Mouse (Mus musculus) embryonic facial prominence, embryonic 10.5 days (tissue): ENCODE data around the gene Ankrd11. TPM values are rescaled to one million over a fixed set of nuclear protein-coding genes. Genes with fewer than 3 reads are reported as not detected.
A peak's percentile ranks its signal among the peaks of the same experiment; 100 is the strongest.
"Not testable (repeated sequence)": the region's sequence is repeated elsewhere in the genome, so short reads cannot be mapped to it uniquely, and the experiment has no call there.

Experiments used
- DNase-seq: peaks from one replicate; pipeline ENCODE4 v3.0.0-alpha.2; 2017; ENCODE audit warnings: low spot score
- H3K27ac ChIP-seq: fragments of 300-500 bp; sonication (generic); replicated peaks from 2 replicates; pipeline ENCODE4 v1.5.1; 2016; ENCODE audit warnings: mild to moderate bottlenecking
- H3K27me3 ChIP-seq: fragments of 300-500 bp; sonication (generic); replicated peaks from 2 replicates; pipeline ENCODE4 v1.6.1; 2016; ENCODE audit warnings: low read depth, mild to moderate bottlenecking; ENCODE audit not compliant: poor library complexity, severe bottlenecking
- H3K36me3 ChIP-seq: fragments of 300-500 bp; sonication (generic); replicated peaks from 2 replicates; pipeline ENCODE4 v1.6.1; 2016; ENCODE audit warnings: mild to moderate bottlenecking, moderate library complexity
- H3K4me1 ChIP-seq: fragments of 300-500 bp; sonication (generic); 2 replicates; pipeline ENCODE4 v1.6.1; 2016
- H3K4me3 ChIP-seq: fragments of 300-500 bp; sonication (generic); 2 replicates; pipeline ENCODE4 v1.5.1; 2016; ENCODE audit warnings: mild to moderate bottlenecking, moderate library complexity
- H3K9me3 ChIP-seq: fragments of 300-500 bp; sonication (generic); 2 replicates; pipeline ENCODE4 v1.6.1; 2016; ENCODE audit warnings: mild to moderate bottlenecking
- WGBS: fragments of 180-500 bp; shearing (Covaris S2); methylation state at CpG from one replicate; pipeline ENCODE4 v1.1.7; 2016; 5-methylcytosine and 5-hydroxymethylcytosine counted together
- polyA plus RNA-seq: library from polyadenylated mRNA; unstranded; fragments of >200 nt; fragmentation: Nextera tagmentation; extraction: Ambion mirVana; gene quantifications from 2 replicates; pipeline ENCODE4 v1.2.1, GENCODE M21; 2016

The Ankrd11 gene
- polyA plus RNA-seq, 1 experiment from 2014 or later, result 41.2 TPM

GRCm38 (mm10) chr8:123048402-123048801 lies 6.3 kb upstream of the Ankrd11 start:
- H3K27ac ChIP-seq, result no peak overlapping the region
- 87% methylated on average over 7 of the region's 7 CpGs for WGBS
- no peak for DNase-seq
- peaks cover 9% of the 10 kb centered on the region for H3K4me1 ChIP-seq
- no peak overlapping the region for H3K4me3 ChIP-seq
- peaks cover 10% of the 10 kb centered on the region for H3K36me3 ChIP-seq
- H3K27me3 ChIP-seq, result no peaks in the 10 kb centered on the region
- no peaks in the 10 kb centered on the region for H3K9me3 ChIP-seq

DNA sequence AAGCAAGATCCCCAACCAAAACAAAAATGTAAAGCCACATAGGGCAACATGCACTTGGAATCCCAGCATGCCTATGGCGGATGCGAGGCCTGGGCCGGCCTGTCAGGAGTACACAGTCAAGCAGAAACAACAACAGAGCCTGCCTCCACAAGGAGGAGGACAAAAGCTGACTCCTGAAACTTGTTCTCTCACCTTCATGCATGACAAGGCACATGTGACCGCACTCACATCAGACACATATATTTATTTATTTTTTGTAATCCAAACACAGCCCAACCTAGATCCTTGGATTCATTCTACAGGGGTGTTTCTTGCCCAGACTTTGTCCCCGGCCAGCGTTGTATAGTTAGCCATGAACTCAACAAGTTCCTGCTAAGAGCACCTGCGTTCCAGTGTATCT lies 5.8 kb upstream of the Ankrd11 start:
- Histone ChIP-seq H3K36me3 (peaks cover 10% of the 10 kb centered on the region), H3K27ac (no peak overlapping the region), H3K27me3 (no peaks in the 10 kb centered on the region), H3K9me3 (no peaks in the 10 kb centered on the region), H3K4me1 (peaks cover 13% of the 10 kb centered on the region), H3K4me3 (no peak overlapping the region)
- DNase-seq, result no peak
- 91% methylated on average over 7 of the region's 7 CpGs for WGBS

- peaks cover 10% of the 10 kb centered on the region for H3K36me3 ChIP-seq
- no peaks in the 10 kb centered on the region for H3K27me3 ChIP-seq
- H3K4me3 ChIP-seq, result no peak overlapping the region
- no peak for DNase-seq
- no peaks in the 10 kb centered on the region for H3K9me3 ChIP-seq
- 83% methylated on average over 4 of the region's 4 CpGs for WGBS
- no peak overlapping the region for H3K27ac ChIP-seq
- H3K4me1 ChIP-seq, result peaks cover 13% of the 10 kb centered on the region
Observed at GRCm38 (mm10) chr8:123046706-123047105, 4.6 kb upstream of the Ankrd11 start.

GRCm38 (mm10) chr8:123044743-123045425 lies 2.8 kb upstream of the Ankrd11 start:
- not testable (repeated sequence) for DNase-seq, H3K9me3 ChIP-seq, H3K27me3 ChIP-seq, H3K27ac ChIP-seq, H3K4me3 ChIP-seq
- Histone ChIP-seq H3K36me3 (peaks cover 10% of the 10 kb centered on the region), H3K4me1 (peaks cover 26% of the 10 kb centered on the region)
- 94% methylated on average over 23 of the region's 23 CpGs for WGBS

DNA sequence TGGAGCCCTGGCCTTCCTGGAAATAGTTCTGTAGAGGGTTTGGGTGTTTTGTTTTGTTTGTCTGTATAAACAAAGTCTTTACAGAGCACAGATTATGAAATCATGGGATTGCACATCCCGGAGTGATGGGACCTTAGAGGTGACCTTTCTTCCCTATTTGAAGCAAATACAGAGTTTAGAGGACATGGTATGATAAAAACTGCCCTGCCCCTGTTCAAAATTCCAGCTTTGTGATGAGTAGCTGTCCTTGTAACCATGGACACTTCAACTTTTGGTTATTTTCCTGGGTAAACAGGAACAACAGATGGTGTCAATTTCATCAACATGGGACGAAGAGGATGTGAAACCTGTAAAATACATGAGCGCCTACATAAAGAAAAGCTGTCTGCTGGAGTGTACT lies 1.9 kb upstream of the Ankrd11 start:
- Histone ChIP-seq H3K36me3 (peaks cover 10% of the 10 kb centered on the region), H3K27ac (no peak overlapping the region), H3K9me3 (no peaks in the 10 kb centered on the region), H3K27me3 (no peaks in the 10 kb centered on the region), H3K4me3 (peak overlapping the region; percentile 86; the same call in 1 of the 2 replicates), H3K4me1 (peaks cover 35% of the 10 kb centered on the region)
- WGBS, result 89% methylated on average over 3 of the region's 3 CpGs
- no peak for DNase-seq

DNA sequence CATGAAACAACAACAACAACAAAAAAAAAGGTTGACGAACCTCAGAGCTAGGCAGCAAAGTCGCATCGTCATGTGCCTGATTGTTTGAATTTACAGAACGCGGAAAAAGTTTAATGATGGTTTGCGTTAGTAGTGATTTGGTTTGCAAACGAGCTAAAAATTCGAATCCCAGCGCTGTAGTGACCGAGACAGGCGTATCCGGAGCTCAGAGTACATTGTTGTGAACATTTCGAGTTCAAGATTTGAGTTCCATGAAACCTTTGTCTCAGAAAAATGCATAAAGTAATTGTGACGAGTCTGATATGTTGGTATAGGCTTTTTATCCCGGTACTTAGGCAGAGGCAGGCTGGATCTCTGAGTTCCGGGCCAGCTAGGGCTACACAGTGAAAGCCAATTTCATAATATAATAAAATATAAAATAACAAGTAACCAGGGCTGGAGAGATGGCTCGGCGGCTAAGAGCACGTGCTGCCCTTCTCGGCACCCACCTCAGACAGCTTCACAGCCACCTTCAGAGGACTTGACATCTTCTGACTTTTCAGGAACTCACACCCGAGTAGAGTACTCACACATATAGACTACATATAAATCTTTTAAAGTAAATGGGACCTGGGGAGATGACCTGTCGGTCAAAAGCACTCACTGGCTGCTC lies 1.0 kb upstream of the Ankrd11 start:
- WGBS, result 25% methylated on average over 22 of the region's 22 CpGs
- Histone ChIP-seq H3K27ac (peak overlapping the region; percentile 99), H3K27me3 (no peaks in the 10 kb centered on the region), H3K4me3 (peak overlapping the region; percentile 86), H3K4me1 (peaks cover 35% of the 10 kb centered on the region), H3K36me3 (peaks cover 10% of the 10 kb centered on the region), H3K9me3 (no peaks in the 10 kb centered on the region)
- no peak for DNase-seq

GRCm38 (mm10) chr8:123041774-123042105 lies 337 bp downstream of the Ankrd11 start:
- DNase-seq, result no peak
- Histone ChIP-seq H3K4me1 (peaks cover 44% of the 10 kb centered on the region), H3K9me3 (no peaks in the 10 kb centered on the region), H3K27ac (peak overlapping the region; percentile 99), H3K4me3 (peak overlapping the region; percentile 86), H3K27me3 (no peaks in the 10 kb centered on the region), H3K36me3 (peaks cover 10% of the 10 kb centered on the region)
- WGBS, result 1% methylated on average over 60 of the region's 60 CpGs

DNA sequence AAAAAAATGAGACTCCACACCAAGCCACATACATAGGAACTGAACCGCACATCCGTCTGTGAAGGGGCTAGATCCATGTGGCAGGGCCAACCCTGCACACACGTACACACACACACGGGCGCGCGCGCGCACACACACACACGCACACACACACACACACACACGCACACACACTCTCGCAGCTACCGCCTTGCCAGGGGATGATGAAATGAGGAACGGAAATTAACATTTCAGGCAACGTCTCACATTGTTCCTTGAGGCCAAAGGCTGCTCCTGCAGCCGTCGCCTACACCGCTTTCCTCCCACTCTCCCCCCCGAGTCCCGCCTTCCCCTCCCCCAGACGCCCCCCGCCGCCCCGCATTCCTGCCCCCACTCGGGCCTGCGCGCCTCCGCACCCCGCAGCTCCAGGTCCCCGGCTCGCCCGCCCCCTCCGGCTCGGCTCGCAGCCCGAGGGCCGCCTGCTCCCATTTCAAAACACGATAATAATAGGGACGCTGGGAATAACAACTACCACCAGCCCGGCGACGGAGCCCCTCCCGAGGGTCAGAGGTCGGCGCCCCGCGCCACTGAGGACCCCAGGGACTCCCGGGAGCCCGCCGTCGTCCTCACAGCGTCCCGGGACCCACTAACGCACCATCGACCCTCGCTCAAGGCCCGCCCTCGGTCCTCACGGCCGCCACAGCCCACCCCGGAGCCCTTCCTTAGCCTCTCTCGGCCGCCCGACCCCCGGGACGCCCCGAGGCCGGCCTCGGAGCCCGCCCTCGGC lies 886 bp downstream of the Ankrd11 start:
- Histone ChIP-seq H3K27me3 (no peaks in the 10 kb centered on the region), H3K27ac (peak overlapping the region; percentile 99), H3K4me3 (peak overlapping the region; percentile 86), H3K9me3 (no peaks in the 10 kb centered on the region), H3K4me1 (peaks cover 44% of the 10 kb centered on the region), H3K36me3 (peaks cover 10% of the 10 kb centered on the region)
- WGBS, result under 1% methylated on average over 71 of the region's 71 CpGs
- DNase-seq, result peak; percentile 76

GRCm38 (mm10) chr8:123040110-123040650 lies 1.9 kb downstream of the Ankrd11 start:
- peak; percentile 22 for DNase-seq
- peaks cover 9% of the 10 kb centered on the region for H3K36me3 ChIP-seq
- no peaks in the 10 kb centered on the region for H3K9me3 ChIP-seq
- WGBS, result 21% methylated on average over 4 of the region's 4 CpGs
- peaks cover 44% of the 10 kb centered on the region for H3K4me1 ChIP-seq
- peak overlapping the region; percentile 86 for H3K4me3 ChIP-seq
- H3K27me3 ChIP-seq, result no peaks in the 10 kb centered on the region
- H3K27ac ChIP-seq, result peak overlapping the region; percentile 99

DNA sequence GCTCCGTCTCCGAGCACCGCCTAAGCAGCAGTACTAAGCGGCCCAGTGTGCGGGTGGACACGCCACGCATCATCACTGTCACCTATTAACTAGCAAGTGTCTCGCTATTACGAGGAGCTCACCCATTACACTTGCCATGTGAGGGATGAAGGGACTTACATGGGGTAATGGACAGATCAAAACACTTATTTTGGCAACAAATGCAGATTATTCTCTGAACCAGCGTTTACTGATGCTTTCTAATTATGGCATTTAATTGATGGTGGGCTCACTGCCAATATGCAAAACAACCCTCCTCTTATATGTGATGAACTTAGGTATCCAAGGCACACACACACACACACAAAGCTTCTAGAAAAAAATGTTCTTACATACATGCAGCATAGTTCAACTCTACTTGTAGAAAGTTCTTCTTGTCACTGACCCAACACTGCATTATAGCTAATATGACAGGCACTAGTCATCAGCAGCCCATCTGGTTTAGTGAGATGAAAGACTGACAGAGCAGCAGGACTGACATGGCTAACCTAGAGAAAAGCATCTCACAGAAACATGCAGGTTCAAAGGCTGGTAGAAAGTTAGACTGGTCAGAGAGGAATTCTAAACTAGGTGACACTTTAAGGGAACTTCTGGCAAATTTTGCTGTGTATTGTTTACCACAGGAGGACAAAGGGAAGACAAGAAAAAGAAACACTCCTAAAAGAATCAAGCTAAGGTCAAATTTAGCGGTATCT lies 2.5 kb downstream of the Ankrd11 start:
- peak overlapping the region; percentile 86 for H3K4me3 ChIP-seq
- no peak for DNase-seq

DNA sequence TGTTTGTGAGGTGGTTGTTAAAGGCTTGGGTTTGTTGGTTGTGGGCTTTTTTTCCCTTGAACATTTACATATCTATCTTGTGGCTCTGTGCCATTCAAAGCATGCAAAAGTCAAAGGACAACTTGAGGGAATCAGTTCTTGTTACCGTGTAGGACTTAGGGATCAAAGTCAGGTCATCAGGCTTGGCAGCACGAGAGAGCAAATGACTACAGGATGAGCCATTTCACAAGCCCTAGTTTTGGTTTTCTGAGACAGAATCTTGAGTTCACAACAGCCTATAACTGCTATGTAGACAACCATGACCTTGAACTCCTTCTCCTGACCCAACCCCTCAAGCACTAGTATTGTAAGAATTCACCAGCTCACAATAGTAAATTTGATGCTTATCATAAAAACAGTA lies 3.7 kb downstream of the Ankrd11 start:
- Histone ChIP-seq H3K4me3 (no peak overlapping the region), H3K9me3 (no peaks in the 10 kb centered on the region), H3K27ac (no peak overlapping the region), H3K4me1 (peaks cover 43% of the 10 kb centered on the region), H3K27me3 (no peaks in the 10 kb centered on the region), H3K36me3 (no peaks in the 10 kb centered on the region)
- WGBS, result 72% methylated on average over 2 of the region's 2 CpGs
- DNase-seq, result no peak

More for the DNA sequence above, 2.5 kb downstream of the Ankrd11 start:
- H3K36me3 ChIP-seq, result peaks cover 3% of the 10 kb centered on the region
- no peaks in the 10 kb centered on the region for H3K9me3 ChIP-seq
- 82% methylated on average over 11 of the region's 11 CpGs for WGBS
- no peaks in the 10 kb centered on the region for H3K27me3 ChIP-seq
- peaks cover 44% of the 10 kb centered on the region for H3K4me1 ChIP-seq
- peak overlapping the region; percentile 99 for H3K27ac ChIP-seq

- no peaks in the 10 kb centered on the region for H3K9me3 ChIP-seq
- no peaks in the 10 kb centered on the region for H3K36me3 ChIP-seq
- no peak overlapping the region for H3K27ac ChIP-seq
- peaks cover 41% of the 10 kb centered on the region for H3K4me1 ChIP-seq
- WGBS, result 87% methylated on average over 11 of the region's 11 CpGs
- no peak overlapping the region for H3K4me3 ChIP-seq
- DNase-seq, result no peak
- no peaks in the 10 kb centered on the region for H3K27me3 ChIP-seq
Observed at GRCm38 (mm10) chr8:123037487-123037886, 4.6 kb downstream of the Ankrd11 start.
